Mouse (Mus musculus): ENCODE data around the gene Ttc41. TPM values are rescaled to one million over a fixed set of nuclear protein-coding genes. Genes with fewer than 3 reads are reported as not detected.
A peak's percentile ranks its signal among the peaks of the same experiment; 100 is the strongest.

Gene Ttc41
- polyA plus RNA-seq, 1 experiment from 2014 or later = 1.7 TPM

- WGBS = 84% methylated on average over 9 of the region's 9 CpGs
- Histone ChIP-seq H3K4me1 (replicated peaks) (peaks cover 30% of the 10 kb centered on the region), H3K4me3 (no peak overlapping the region), H3K27me3 (no peaks in the 10 kb centered on the region), H3K9ac (no peak overlapping the region), H3K36me3 (no peaks in the 10 kb centered on the region), H3K9me3 (no peaks in the 10 kb centered on the region), H3K4me2 (no peak overlapping the region), H3K27ac (replicated peaks) (no peak overlapping the region)
- ATAC-seq (ENCODE audit: low FRiP score, low read depth) = no peak
These were observed 70.7 kb downstream of the Ttc41 start for GRCm38 (mm10) chr10:86776281-86776680.

- Histone ChIP-seq H3K27me3 (no peaks in the 10 kb centered on the region), H3K4me3 (peak overlapping the region; percentile 66), H3K4me1 (replicated peaks) (peaks cover 42% of the 10 kb centered on the region), H3K27ac (replicated peaks) (peak overlapping the region; percentile 70), H3K9me3 (no peaks in the 10 kb centered on the region), H3K4me2 (peak overlapping the region; percentile 85), H3K9ac (peak overlapping the region; percentile 65), H3K36me3 (no peaks in the 10 kb centered on the region)
- ATAC-seq (ENCODE audit: low FRiP score, low read depth) = no peak
- 39% methylated on average over 19 of the region's 19 CpGs for WGBS
These were observed 72.2 kb downstream of the Ttc41 start for GRCm38 (mm10) chr10:86777614-86778319.

DNA sequence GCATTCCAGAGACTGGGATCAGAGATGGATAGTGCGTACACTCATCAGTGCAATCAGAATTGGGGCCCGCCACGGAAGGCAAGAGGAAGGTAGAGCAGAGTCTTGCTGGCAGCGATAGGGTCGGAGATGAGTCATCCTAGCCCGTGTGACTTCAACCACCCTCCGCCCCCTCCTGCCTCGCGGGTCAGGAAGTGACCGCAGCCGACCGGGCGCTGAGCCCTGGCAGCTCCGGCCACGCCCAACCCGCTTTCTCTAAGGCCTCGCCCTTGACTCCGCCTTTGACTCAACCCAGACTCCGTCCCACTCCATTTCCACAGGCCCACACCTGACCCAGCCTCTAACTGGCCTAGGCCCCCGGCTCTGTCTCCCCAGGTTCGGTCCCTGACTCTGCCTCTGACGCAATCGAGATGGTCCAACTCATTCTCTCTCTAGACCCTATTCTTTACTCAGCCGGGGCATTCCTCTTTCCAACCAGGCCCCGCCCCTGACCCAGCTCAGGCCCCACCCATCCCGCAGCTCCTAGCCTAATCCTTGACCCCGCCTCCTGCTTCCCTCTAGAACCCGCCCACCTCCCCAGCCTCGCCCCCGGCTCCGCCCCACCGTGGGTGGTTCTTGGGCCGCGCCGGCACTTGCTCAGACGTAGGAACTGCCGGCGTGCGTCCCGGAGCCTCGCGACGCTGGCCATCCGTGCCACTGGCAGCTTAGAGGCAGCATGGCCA lies 72.9 kb downstream of the Ttc41 start, which contains the start of gene Nt5dc3:
Gene Nt5dc3, plus strand, starts transcription at position 608 of the 719 bp plus-strand sequence.
- peak within 1 kb of the TSS; percentile 85 for H3K4me2 ChIP-seq
- peaks cover 48% of the 10 kb centered on the region for H3K4me1 ChIP-seq (replicated peaks)
- no peaks in the 10 kb centered on the region for H3K9me3 ChIP-seq
- no peaks in the 10 kb centered on the region for H3K27me3 ChIP-seq
- peak; percentile 96 for ATAC-seq (ENCODE audit: low FRiP score, low read depth)
- peak within 1 kb of the TSS; percentile 66 for H3K4me3 ChIP-seq
- H3K36me3 ChIP-seq = no peaks in the 10 kb centered on the region
- peak within 1 kb of the TSS; percentile 65 for H3K9ac ChIP-seq
- WGBS = under 1% methylated on average over 43 of the region's 44 CpGs
- peak within 1 kb of the TSS; percentile 78 for H3K27ac ChIP-seq (replicated peaks)

- Histone ChIP-seq H3K9ac (peak overlapping the region; percentile 65), H3K27me3 (no peaks in the 10 kb centered on the region), H3K4me1 (replicated peaks) (peaks cover 48% of the 10 kb centered on the region), H3K36me3 (no peaks in the 10 kb centered on the region), H3K9me3 (no peaks in the 10 kb centered on the region), H3K27ac (replicated peaks) (peak overlapping the region; percentile 78), H3K4me2 (peak overlapping the region; percentile 85), H3K4me3 (peak overlapping the region; percentile 66)
- WGBS = 0% methylated on average over 58 of the region's 58 CpGs
- ATAC-seq (ENCODE audit: low FRiP score, low read depth) = peak; percentile 73
These were observed 73.6 kb downstream of the Ttc41 start for GRCm38 (mm10) chr10:86779117-86779755.

DNA sequence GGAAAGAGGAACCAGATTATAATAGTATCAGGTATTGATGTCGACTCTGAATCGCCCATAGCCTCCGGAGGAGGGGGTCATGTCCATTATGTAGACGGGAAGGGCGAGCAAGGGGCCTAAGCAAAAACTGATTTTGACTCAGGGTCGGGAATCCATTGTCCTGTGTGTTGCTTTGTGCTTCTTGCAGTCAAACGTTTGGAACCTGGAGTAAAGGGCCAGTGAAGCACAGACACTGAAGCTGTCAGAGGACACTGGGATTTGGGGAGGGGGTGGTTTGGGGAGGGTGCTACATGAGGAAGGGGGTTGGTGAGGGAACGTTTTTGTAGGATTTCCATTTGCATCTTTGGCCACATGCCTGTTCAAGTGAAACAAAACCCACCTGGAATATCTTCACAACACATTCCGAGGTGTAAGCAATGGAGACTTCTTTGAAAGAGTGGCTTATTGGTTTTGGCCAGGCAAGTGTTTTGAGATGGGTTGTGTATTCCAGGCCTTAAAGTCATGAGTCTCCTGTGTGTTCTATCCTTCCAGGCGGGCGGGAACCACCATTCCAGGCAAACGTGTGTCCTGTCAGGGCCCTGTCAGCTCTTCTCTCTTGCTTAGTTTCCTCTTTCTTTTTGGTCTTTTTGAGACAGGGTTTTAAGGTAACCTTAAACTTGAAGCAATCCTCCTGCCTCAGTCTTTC lies 74.3 kb downstream of the Ttc41 start:
- Histone ChIP-seq H3K27ac (replicated peaks) (peak overlapping the region; percentile 78), H3K4me3 (peak overlapping the region; percentile 66), H3K9me3 (no peaks in the 10 kb centered on the region), H3K4me1 (replicated peaks) (peaks cover 48% of the 10 kb centered on the region), H3K27me3 (no peaks in the 10 kb centered on the region), H3K4me2 (peak overlapping the region; percentile 85), H3K36me3 (no peaks in the 10 kb centered on the region), H3K9ac (peak overlapping the region; percentile 65)
- ATAC-seq (ENCODE audit: low FRiP score, low read depth) = no peak
- 18% methylated on average over 12 of the region's 12 CpGs for WGBS

DNA sequence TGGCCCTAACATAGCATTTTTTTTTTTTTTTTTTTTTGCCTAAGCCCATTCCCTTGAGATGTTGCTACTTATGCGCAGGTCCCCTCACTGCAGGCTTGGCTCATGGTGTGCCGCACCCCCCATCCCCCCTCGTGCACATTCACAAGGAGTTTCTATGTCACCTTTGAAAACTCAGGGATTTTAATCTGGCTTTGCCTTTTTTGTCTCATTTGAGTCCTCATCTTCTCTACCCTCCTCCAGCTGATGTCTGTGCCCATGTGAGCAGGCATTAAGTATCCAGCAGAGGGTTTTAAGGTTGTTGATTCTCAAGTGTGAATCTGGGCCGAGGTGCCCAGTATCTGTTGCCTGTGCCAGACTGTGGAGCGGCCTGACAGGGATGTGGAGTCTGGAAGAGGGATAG lies 76.0 kb downstream of the Ttc41 start:
- H3K4me2 ChIP-seq = peak overlapping the region; percentile 23

DNA sequence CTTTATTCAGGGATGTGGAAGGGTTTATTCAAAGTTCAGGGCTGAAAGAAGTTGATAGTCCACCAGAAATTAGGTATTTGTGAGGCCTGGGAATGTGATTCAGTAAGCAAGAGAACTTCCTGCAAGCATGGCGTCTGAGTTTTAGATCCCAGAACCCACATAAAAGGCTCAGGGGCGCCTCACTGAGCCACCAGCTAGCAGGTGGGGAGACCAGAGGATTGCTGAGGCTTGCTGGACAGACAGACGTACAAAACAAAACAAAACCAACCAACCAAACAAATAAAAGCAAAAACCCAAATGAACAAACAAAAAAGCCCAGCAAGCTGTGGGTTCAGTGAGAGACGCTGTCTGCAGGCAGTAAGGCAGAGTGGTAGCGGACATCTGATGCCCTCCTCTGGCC lies 77.0 kb downstream of the Ttc41 start:
- 66% methylated on average over 5 of the region's 5 CpGs for WGBS
- Histone ChIP-seq H3K27ac (replicated peaks) (no peak overlapping the region), H3K4me3 (no peak overlapping the region), H3K27me3 (no peaks in the 10 kb centered on the region), H3K9me3 (no peaks in the 10 kb centered on the region), H3K4me1 (replicated peaks) (peaks cover 47% of the 10 kb centered on the region), H3K4me2 (no peak overlapping the region), H3K9ac (no peak overlapping the region), H3K36me3 (no peaks in the 10 kb centered on the region)
- no peak for ATAC-seq (ENCODE audit: low FRiP score, low read depth)

More for the DNA sequence above, 76.0 kb downstream of the Ttc41 start:
- ATAC-seq (ENCODE audit: low FRiP score, low read depth) = no peak
- Histone ChIP-seq H3K36me3 (no peaks in the 10 kb centered on the region), H3K4me1 (replicated peaks) (peaks cover 48% of the 10 kb centered on the region), H3K27ac (replicated peaks) (no peak overlapping the region), H3K9me3 (no peaks in the 10 kb centered on the region), H3K9ac (no peak overlapping the region), H3K4me3 (0 out of 2 replicates have a peak overlapping the region, but pooled peaks have one; percentile 2), H3K27me3 (no peaks in the 10 kb centered on the region)
- WGBS = 42% methylated on average over 5 of the region's 5 CpGs

- Histone ChIP-seq H3K9ac (no peak overlapping the region), H3K4me2 (no peak overlapping the region), H3K9me3 (no peaks in the 10 kb centered on the region), H3K27me3 (no peaks in the 10 kb centered on the region), H3K27ac (replicated peaks) (no peak overlapping the region), H3K4me1 (replicated peaks) (peaks cover 44% of the 10 kb centered on the region), H3K36me3 (no peaks in the 10 kb centered on the region), H3K4me3 (no peak overlapping the region)
- ATAC-seq (ENCODE audit: low FRiP score, low read depth) = no peak
- WGBS = 87% methylated on average over 5 of the region's 5 CpGs
These were observed 78.0 kb downstream of the Ttc41 start for GRCm38 (mm10) chr10:86783561-86783960.

GRCm38 (mm10) chr10:86784126-86784675 lies 78.6 kb downstream of the Ttc41 start:
- Histone ChIP-seq H3K4me3 (no peak overlapping the region), H3K27me3 (no peaks in the 10 kb centered on the region), H3K36me3 (no peaks in the 10 kb centered on the region), H3K9me3 (no peaks in the 10 kb centered on the region), H3K4me1 (replicated peaks) (peaks cover 49% of the 10 kb centered on the region), H3K27ac (replicated peaks) (no peak overlapping the region), H3K4me2 (no peak overlapping the region), H3K9ac (no peak overlapping the region)
- ATAC-seq (ENCODE audit: low FRiP score, low read depth) = no peak
- whole genome bisulfite sequencing = 90% methylated on average over 5 of the region's 5 CpGs

- no peak for ATAC-seq (ENCODE audit: low FRiP score, low read depth)
- Histone ChIP-seq H3K9ac (no peak overlapping the region), H3K4me2 (no peak overlapping the region), H3K9me3 (no peaks in the 10 kb centered on the region), H3K27ac (replicated peaks) (no peak overlapping the region), H3K27me3 (no peaks in the 10 kb centered on the region), H3K4me3 (no peak overlapping the region), H3K36me3 (no peaks in the 10 kb centered on the region), H3K4me1 (replicated peaks) (peaks cover 43% of the 10 kb centered on the region)
- WGBS = 89% methylated on average over 2 of the region's 2 CpGs
These were observed 79.8 kb downstream of the Ttc41 start for GRCm38 (mm10) chr10:86785396-86785795.

- no peak overlapping the region for H3K9ac ChIP-seq
- H3K27me3 ChIP-seq = no peaks in the 10 kb centered on the region
- no peak for ATAC-seq (ENCODE audit: low FRiP score, low read depth)
- H3K27ac ChIP-seq (replicated peaks) = no peak overlapping the region
- peaks cover 36% of the 10 kb centered on the region for H3K4me1 ChIP-seq (replicated peaks)
- WGBS = 97% methylated on average over 5 of the region's 5 CpGs
- H3K4me2 ChIP-seq = no peak overlapping the region
- H3K36me3 ChIP-seq = no peaks in the 10 kb centered on the region
- H3K4me3 ChIP-seq = no peak overlapping the region
- H3K9me3 ChIP-seq = no peaks in the 10 kb centered on the region
These were observed 80.5 kb downstream of the Ttc41 start for GRCm38 (mm10) chr10:86786083-86786482.
